Mouse (Mus musculus): ENCODE data around the gene Zwint. TPM values are rescaled to one million over a fixed set of nuclear protein-coding genes. Genes with fewer than 3 reads are reported as not detected.
A peak's percentile ranks its signal among the peaks of the same experiment; 100 is the strongest.

Zwint gene
- total RNA-seq (2021) (10 to 100 TPM; 41.2 to 47.6 TPM), polyA plus RNA-seq (2012; rRNA removed) (53.2 and 99.5 TPM in 2 replicates)
- long read RNA-seq, transcript Zwint-201 (8 exons, 1,834 nt) = major isoform, 56 of 60 reads
- long read RNA-seq, partial matches to known transcripts = 0 of 60 reads
- long read RNA-seq, other reads (novel, unspliced or antisense) = 1 of 60 reads

DNA sequence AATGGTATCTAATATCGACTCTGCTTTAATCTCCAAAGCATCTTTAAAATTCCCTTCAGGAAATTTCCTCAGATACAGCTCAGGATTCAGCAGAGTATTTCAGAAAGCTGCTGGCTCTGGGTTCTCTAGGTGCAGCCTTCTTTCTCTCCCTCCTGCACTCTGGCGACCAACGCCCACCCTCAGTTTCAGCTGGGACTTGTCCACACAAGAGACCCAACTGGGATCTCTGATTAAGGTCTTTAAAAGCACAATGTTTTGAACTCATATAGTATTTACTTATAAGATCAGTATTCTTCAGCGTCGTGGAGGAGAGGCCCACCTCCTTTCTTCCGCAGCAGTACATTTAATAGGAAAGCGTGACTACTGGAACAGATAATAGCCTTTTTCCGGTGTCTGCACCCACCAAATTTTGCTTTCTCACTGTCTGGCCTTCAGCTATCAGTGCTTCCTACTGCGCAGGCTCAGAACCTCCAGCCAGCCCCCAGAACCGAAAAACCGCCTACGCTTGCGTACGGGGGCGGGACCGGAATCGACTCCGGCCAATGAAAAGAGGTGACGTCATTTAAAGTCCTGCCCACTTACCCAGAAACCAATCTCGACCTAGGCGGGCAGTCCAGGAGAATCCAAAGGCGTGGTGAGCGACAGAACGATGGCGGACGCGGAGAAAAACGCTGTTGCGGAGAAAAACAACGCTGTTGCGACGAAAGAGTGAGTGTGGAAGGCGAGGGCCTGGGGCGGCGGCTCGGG lies at the start of gene Zwint:
Zwint (plus strand) TSS at position 576 of the 747 bp plus-strand sequence.
- TF ChIP-seq EP300 (IDR thresholded peaks at IDR 0.05; ENCODE audit: insufficient read depth, low read depth, low read length) (no peak), POLR2A (IDR thresholded peaks at IDR 0.05; ENCODE audit: insufficient read depth, low read depth, low read length) (peak; percentile 88), CTCF (IDR thresholded peaks at IDR 0.05) (no peak)
- Histone ChIP-seq H3K36me3 (ENCODE audit: control insufficient read depth, insufficient read depth, low read length) (no peaks in the 10 kb centered on the region), H3K4me3 (peak within 1 kb of the TSS; percentile 85), H3K27ac (peak within 1 kb of the TSS; percentile 90), H3K79me2 (replicated peaks; ENCODE audit: control insufficient read depth, insufficient read depth, low read length) (peaks cover 2% of the 10 kb centered on the region), H3K4me1 (ENCODE audit: control insufficient read depth, insufficient read depth, low read length) (peaks cover 7% of the 10 kb centered on the region), H3K27me3 (ENCODE audit: control insufficient read depth, insufficient read depth, low read length) (no peaks in the 10 kb centered on the region), H3K9ac (ENCODE audit: low read depth, low read length) (peak within 1 kb of the TSS; percentile 89)
- intact Hi-C loops (cut with DNase I) = no loop called here
- peak; percentile 94 to 95 for DNase-seq
- 2% methylated on average over 36 of the region's 36 CpGs for WGBS

DNA sequence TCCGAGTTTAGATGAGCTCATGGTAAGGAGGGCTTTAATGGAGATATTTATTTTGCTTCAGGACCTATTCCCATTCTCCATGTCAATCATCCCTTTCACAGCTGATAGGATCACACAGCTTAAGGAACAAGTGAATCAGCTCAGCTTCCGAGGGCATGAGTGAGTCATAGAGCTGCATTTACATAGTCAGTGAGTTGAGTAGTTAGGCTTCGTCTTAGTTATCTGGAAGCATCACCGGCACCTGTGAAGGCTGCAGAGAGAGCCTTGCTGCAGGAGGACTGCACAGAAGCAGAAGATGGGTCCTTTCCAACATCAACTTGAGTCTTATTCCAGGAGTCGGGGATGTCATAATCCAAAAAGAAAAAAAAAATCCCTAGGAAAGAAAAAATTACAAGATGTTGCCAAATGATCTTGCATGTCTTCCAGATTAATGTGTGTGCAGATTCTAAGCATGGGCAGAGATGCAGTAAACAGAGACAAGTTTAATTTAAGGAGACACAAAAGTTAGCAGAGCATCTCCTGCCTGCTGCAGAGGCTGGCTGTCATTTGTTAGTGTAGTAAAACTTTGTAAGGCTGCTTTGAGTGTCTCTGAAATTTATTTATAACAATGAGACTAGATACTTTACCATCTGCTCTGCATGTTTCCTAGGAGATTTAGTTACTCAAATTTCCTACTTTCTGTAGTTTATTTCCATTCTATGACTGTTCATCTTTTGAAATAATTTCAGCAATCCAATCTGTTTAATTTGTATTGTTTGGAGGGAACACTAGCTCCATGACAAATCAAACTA lies 41.3 kb upstream of the Zwint start:
- H3K27ac ChIP-seq = no peak overlapping the region
- TF ChIP-seq POLR2A (IDR thresholded peaks at IDR 0.05; ENCODE audit: insufficient read depth, low read depth, low read length) = no peak
- TF ChIP-seq CTCF (IDR thresholded peaks at IDR 0.05) = no peak
- no peak for TF ChIP-seq EP300 (IDR thresholded peaks at IDR 0.05; ENCODE audit: insufficient read depth, low read depth, low read length)
- 52% methylated on average over 5 of the region's 5 CpGs for WGBS
- no peaks in the 10 kb centered on the region for H3K4me1 ChIP-seq (ENCODE audit: control insufficient read depth, insufficient read depth, low read length)
- no peak overlapping the region for H3K9ac ChIP-seq (ENCODE audit: low read depth, low read length)
- intact Hi-C loops (cut with DNase I) = no loop called here
- no peaks in the 10 kb centered on the region for H3K36me3 ChIP-seq (ENCODE audit: control insufficient read depth, insufficient read depth, low read length)
- no peak for DNase-seq
- H3K4me3 ChIP-seq = no peak overlapping the region
- no peaks in the 10 kb centered on the region for H3K79me2 ChIP-seq (replicated peaks; ENCODE audit: control insufficient read depth, insufficient read depth, low read length)
- H3K27me3 ChIP-seq (ENCODE audit: control insufficient read depth, insufficient read depth, low read length) = no peaks in the 10 kb centered on the region

DNA sequence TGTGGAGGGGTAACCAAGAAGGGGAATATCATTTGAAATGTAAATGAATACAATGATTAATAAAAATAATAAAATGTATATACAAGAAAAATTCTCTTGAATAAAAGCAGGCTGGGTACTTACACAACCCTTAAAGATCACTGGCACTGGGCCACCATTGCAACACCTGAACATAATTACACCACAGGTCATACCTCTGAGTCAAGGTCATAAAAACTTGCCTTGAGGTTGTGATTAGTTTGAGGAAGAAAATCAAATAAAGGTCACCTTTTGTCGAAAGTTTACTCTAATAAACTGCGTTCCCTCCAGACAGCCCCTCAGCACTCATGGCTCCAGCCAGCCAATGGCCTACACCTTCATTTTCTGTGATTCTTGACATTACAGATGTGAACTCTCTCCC lies 38.5 kb upstream of the Zwint start:
- WGBS = 86% methylated on average over 2 of the region's 2 CpGs

DNA sequence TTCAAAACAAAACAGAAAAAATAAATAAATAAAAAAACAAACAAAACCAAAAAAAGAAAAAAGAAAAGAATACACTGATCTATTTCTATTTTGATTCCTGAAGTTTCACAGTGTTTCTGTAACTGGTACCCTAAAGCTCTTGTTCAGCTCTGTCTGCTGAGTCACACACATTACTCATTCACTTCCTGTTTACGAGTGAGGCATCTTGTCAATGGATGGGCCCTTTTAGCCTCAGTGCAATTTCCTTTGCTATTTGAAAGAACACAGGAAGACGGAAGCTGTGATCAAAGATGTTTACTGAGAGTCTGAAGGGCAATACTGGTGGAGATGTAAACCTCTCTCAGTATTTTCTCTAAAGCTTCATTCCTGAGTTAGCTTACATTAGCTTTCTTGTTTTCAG lies 34.1 kb upstream of the Zwint start:
- 37% methylated on average over 2 of the region's 2 CpGs for WGBS

More for the DNA sequence above, 38.5 kb upstream of the Zwint start:
- intact Hi-C loops (cut with DNase I) = no loop called here
- no peak for DNase-seq
- Histone ChIP-seq H3K9ac (ENCODE audit: low read depth, low read length) (no peak overlapping the region), H3K4me3 (no peak overlapping the region), H3K36me3 (ENCODE audit: control insufficient read depth, insufficient read depth, low read length) (no peaks in the 10 kb centered on the region), H3K4me1 (ENCODE audit: control insufficient read depth, insufficient read depth, low read length) (no peaks in the 10 kb centered on the region), H3K27me3 (ENCODE audit: control insufficient read depth, insufficient read depth, low read length) (no peaks in the 10 kb centered on the region), H3K27ac (no peak overlapping the region), H3K79me2 (replicated peaks; ENCODE audit: control insufficient read depth, insufficient read depth, low read length) (no peaks in the 10 kb centered on the region)
- no peak for TF ChIP-seq EP300 (IDR thresholded peaks at IDR 0.05; ENCODE audit: insufficient read depth, low read depth, low read length)
- TF ChIP-seq POLR2A (IDR thresholded peaks at IDR 0.05; ENCODE audit: insufficient read depth, low read depth, low read length) = no peak
- TF ChIP-seq CTCF (IDR thresholded peaks at IDR 0.05) = no peak

DNA sequence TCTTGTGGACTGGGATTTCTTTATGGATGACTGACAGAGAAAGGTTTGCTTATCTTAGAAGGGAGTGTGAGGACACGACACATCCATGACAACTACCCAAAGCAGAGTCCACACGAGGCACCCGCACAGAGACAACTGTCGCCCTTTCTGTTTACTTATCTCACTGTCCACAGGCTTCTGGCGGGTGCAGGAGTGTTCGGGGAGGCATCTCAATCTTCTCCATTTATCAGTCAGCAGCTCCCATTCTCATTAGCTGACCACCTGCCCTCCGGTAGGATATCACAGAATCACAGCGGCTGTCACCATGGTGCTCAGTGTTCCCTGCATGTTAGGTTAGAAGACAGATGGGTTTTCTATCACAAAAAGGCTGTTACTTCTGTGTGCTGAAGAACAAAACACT lies 31.1 kb upstream of the Zwint start:
- H3K27ac ChIP-seq = no peak overlapping the region
- no peak for TF ChIP-seq EP300 (IDR thresholded peaks at IDR 0.05; ENCODE audit: insufficient read depth, low read depth, low read length)
- TF ChIP-seq CTCF (IDR thresholded peaks at IDR 0.05) = no peak
- no peak for TF ChIP-seq POLR2A (IDR thresholded peaks at IDR 0.05; ENCODE audit: insufficient read depth, low read depth, low read length)
- no peak overlapping the region for H3K4me3 ChIP-seq
- H3K4me1 ChIP-seq (ENCODE audit: control insufficient read depth, insufficient read depth, low read length) = no peaks in the 10 kb centered on the region
- DNase-seq = no peak
- H3K36me3 ChIP-seq (ENCODE audit: control insufficient read depth, insufficient read depth, low read length) = no peaks in the 10 kb centered on the region
- H3K79me2 ChIP-seq (replicated peaks; ENCODE audit: control insufficient read depth, insufficient read depth, low read length) = no peaks in the 10 kb centered on the region
- no peak overlapping the region for H3K9ac ChIP-seq (ENCODE audit: low read depth, low read length)
- H3K27me3 ChIP-seq (ENCODE audit: control insufficient read depth, insufficient read depth, low read length) = no peaks in the 10 kb centered on the region
- intact Hi-C loops (cut with DNase I) = no loop called here
- WGBS = 42% methylated on average over 8 of the region's 8 CpGs

More for the DNA sequence above, 34.1 kb upstream of the Zwint start:
- H3K79me2 ChIP-seq (replicated peaks; ENCODE audit: control insufficient read depth, insufficient read depth, low read length) = no peaks in the 10 kb centered on the region
- H3K9ac ChIP-seq (ENCODE audit: low read depth, low read length) = no peak overlapping the region
- TF ChIP-seq EP300 (IDR thresholded peaks at IDR 0.05; ENCODE audit: insufficient read depth, low read depth, low read length) (no peak), POLR2A (IDR thresholded peaks at IDR 0.05; ENCODE audit: insufficient read depth, low read depth, low read length) (no peak), CTCF (IDR thresholded peaks at IDR 0.05) (no peak)
- intact Hi-C loops (cut with DNase I) = no loop called here
- H3K27me3 ChIP-seq (ENCODE audit: control insufficient read depth, insufficient read depth, low read length) = no peaks in the 10 kb centered on the region
- DNase-seq = no peak
- H3K27ac ChIP-seq = no peak overlapping the region
- H3K4me1 ChIP-seq (ENCODE audit: control insufficient read depth, insufficient read depth, low read length) = no peaks in the 10 kb centered on the region
- no peak overlapping the region for H3K4me3 ChIP-seq
- H3K36me3 ChIP-seq (ENCODE audit: control insufficient read depth, insufficient read depth, low read length) = no peaks in the 10 kb centered on the region

Measured in heart, adult 2 months (tissue).